Mouse (Mus musculus) ES-CJ7 (cell line): ENCODE measurements around the gene Colq.

Experiments
- DNase-seq: peaks from one replicate; pipeline ENCODE4 v3.0.0; 2011; ENCODE audit warnings: low read depth, low spot score

The Colq gene

GRCm38 (mm10) chr14:31525040-31525810 is 65.9 kb downstream of the Colq start:
- DNase-seq = no peak

- DNase-seq = no peak
Measured at GRCm38 (mm10) chr14:31521318-31521717, 69.8 kb downstream of the Colq start.

- DNase-seq = peak; percentile 57
Measured at GRCm38 (mm10) chr14:31519165-31519564, 72.0 kb downstream of the Colq start.

- no peak for DNase-seq
Measured at GRCm38 (mm10) chr14:31515895-31516294, 75.2 kb downstream of the Colq start.

- DNase-seq = no peak
Measured at GRCm38 (mm10) chr14:31510322-31510721, 80.8 kb downstream of the Colq start.

GRCm38 (mm10) chr14:31509911-31510310 is 81.2 kb downstream of the Colq start:
- no peak for DNase-seq

GRCm38 (mm10) chr14:31506456-31506855 is 84.7 kb downstream of the Colq start:
- DNase-seq = no peak

- DNase-seq = no peak
Measured at GRCm38 (mm10) chr14:31503406-31503805, 87.7 kb downstream of the Colq start.

GRCm38 (mm10) chr14:31499526-31499925 is 91.6 kb downstream of the Colq start:
- peak; percentile 46 for DNase-seq

- DNase-seq = no peak
Measured at GRCm38 (mm10) chr14:31496241-31496646, 94.9 kb downstream of the Colq start.

GRCm38 (mm10) chr14:31495538-31495937 is 95.6 kb downstream of the Colq start:
- DNase-seq = no peak

- peak; percentile 89 for DNase-seq
Measured at GRCm38 (mm10) chr14:31494975-31495455, 96.1 kb downstream of the Colq start, which contains the start of gene Mettl6. Mettl6 (minus strand) TSS chr14:31495040.

- DNase-seq = no peak
Measured at GRCm38 (mm10) chr14:31494349-31494974, 96.7 kb downstream of the Colq start, which contains the start of gene Eaf1. Eaf1 (plus strand) TSS chr14:31494399.

GRCm38 (mm10) chr14:31493901-31494300 is 97.2 kb downstream of the Colq start:
- no peak for DNase-seq

GRCm38 (mm10) chr14:31488055-31488454 is 103.1 kb downstream of the Colq start:
- no peak for DNase-seq

GRCm38 (mm10) chr14:31486465-31486864 is 104.7 kb downstream of the Colq start:
- no peak for DNase-seq

- no peak for DNase-seq
Measured at GRCm38 (mm10) chr14:31482417-31482816, 108.7 kb downstream of the Colq start.

GRCm38 (mm10) chr14:31473297-31473696 is 117.8 kb downstream of the Colq start:
- no peak for DNase-seq
